Mouse (Mus musculus) midbrain, embryonic 16.5 days (tissue): Measurements from ENCODE around the gene Gm47959. TPM values are rescaled to one million over a fixed set of nuclear protein-coding genes. Genes with fewer than 3 reads are reported as not detected.

Experiments used
- ATAC-seq: fragments of 200-750 bp; cut with Nextera tagmentation; 2 replicates; pipeline ENCODE4 v1.8.0; 2017; ENCODE audit warnings: moderate TSS enrichment
- H3K27ac ChIP-seq: fragments of 300-500 bp; sonication (generic); 2 replicates; pipeline ENCODE4 v1.5.1; 2014; ENCODE audit warnings: mild to moderate bottlenecking, low read length, mixed read lengths
- H3K27me3 ChIP-seq: fragments of 300-500 bp; sonication (generic); 2 replicates; pipeline ENCODE4 v1.6.1; 2014; ENCODE audit warnings: low read depth, low read length, mixed read lengths; ENCODE audit not compliant: control insufficient read depth, insufficient read depth
- H3K36me3 ChIP-seq: fragments of 300-500 bp; sonication (generic); 2 replicates; pipeline ENCODE4 v1.6.1; 2014; ENCODE audit warnings: mild to moderate bottlenecking, low read length, moderate library complexity, mixed read lengths; ENCODE audit not compliant: control insufficient read depth, insufficient read depth
- H3K4me1 ChIP-seq: fragments of 300-500 bp; sonication (generic); 2 replicates; pipeline ENCODE4 v1.6.1; 2014; ENCODE audit warnings: mild to moderate bottlenecking, low read length, mixed read lengths; ENCODE audit not compliant: control insufficient read depth, insufficient read depth
- H3K4me2 ChIP-seq: fragments of 300-500 bp; sonication (generic); 2 replicates; pipeline ENCODE4 v1.6.1; 2014; ENCODE audit warnings: mild to moderate bottlenecking, low read length, mixed read lengths
- H3K4me3 ChIP-seq: fragments of 300-500 bp; sonication (generic); 2 replicates; pipeline ENCODE4 v1.5.1; 2014; ENCODE audit warnings: low read depth, mild to moderate bottlenecking, low read length, moderate library complexity, mixed read lengths
- H3K9ac ChIP-seq: fragments of 300-500 bp; sonication (generic); 2 replicates; pipeline ENCODE4 v1.6.1; 2014; ENCODE audit warnings: low read depth, low read length, mixed read lengths
- H3K9me3 ChIP-seq: fragments of 300-500 bp; sonication (generic); replicated peaks from 2 replicates; pipeline ENCODE4 v1.6.1; 2014; ENCODE audit warnings: mild to moderate bottlenecking, low read length, mixed read lengths; ENCODE audit not compliant: control insufficient read depth, poor library complexity, severe bottlenecking
- WGBS: fragments of 180-500 bp; shearing (Covaris S2); extraction: QIAGEN DNeasy Blood & Tissue Kit; methylation state at CpG from one replicate; pipeline ENCODE4 v1.1.7; 2014; 5-methylcytosine and 5-hydroxymethylcytosine counted together
- polyA plus RNA-seq: library from polyadenylated mRNA; unstranded; fragments of >200 nt; fragmentation: Nextera tagmentation; extraction: Ambion mirVana; gene quantifications from 2 replicates; pipeline ENCODE4 v1.2.1, GENCODE M21; 2015

The Gm47959 gene
- polyA plus RNA-seq, 1 experiment from 2014 or later: not detected

DNA sequence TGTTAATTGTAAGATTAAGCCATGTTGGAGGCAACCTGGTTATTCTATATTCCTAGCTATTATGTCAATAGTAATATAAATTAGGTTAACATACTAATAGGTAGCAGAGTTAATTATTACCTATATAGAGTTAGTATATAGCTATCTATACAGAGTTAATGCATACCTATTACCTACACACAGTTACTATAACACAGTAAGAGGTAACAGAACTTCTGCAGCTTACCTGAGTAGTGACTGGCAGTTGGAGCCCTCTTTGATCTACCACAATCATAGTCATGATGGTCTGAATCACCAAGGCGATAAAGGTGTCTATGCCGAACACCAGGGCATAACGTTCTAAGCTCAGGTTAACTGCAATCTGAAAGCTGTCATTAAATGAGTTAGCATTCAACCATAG is 14.1 kb downstream of the Gm47959 start:
- Histone ChIP-seq H3K9ac (no peak overlapping the region), H3K36me3 (no peaks in the 10 kb centered on the region), H3K27me3 (no peaks in the 10 kb centered on the region), H3K4me2 (no peak overlapping the region), H3K4me1 (no peaks in the 10 kb centered on the region), H3K27ac (no peak overlapping the region), H3K4me3 (no peak overlapping the region), H3K9me3 (no peaks in the 10 kb centered on the region)
- ATAC-seq: no peak
- WGBS: 91% methylated on average over 3 of the region's 3 CpGs

DNA sequence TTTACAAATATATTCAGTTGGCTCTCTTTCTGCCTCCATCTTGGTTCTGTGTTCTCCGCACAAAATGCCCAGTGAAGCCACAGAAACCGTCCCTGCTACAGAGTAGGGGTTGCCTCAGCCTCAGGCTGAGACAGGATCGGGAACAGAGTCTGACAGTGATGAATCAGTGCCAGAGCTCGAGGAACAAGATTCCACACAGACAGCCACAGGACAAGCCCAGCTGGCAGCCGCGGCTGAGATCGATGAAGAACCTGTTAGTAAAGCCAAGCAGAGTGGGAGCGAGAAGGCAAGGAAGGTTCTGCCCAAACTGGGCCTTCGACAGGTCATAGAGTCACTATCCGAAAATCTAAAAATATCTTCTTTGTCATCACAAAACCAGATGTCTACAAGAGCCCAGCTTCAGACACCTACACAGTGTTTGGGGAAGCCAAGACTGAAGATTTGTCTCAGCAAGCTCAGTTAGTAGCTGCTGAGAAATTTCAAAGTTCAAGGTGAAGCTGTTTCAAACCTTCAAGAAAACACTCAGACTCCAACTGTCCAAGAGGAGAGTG is 15.1 kb downstream of the Gm47959 start:
- Histone ChIP-seq H3K9ac (no peak overlapping the region), H3K4me2 (no peak overlapping the region), H3K9me3 (no peaks in the 10 kb centered on the region), H3K27me3 (no peaks in the 10 kb centered on the region), H3K27ac (no peak overlapping the region), H3K4me3 (no peak overlapping the region), H3K4me1 (no peaks in the 10 kb centered on the region), H3K36me3 (no peaks in the 10 kb centered on the region)
- no peak for ATAC-seq
- WGBS: 89% methylated on average over 10 of the region's 10 CpGs

DNA sequence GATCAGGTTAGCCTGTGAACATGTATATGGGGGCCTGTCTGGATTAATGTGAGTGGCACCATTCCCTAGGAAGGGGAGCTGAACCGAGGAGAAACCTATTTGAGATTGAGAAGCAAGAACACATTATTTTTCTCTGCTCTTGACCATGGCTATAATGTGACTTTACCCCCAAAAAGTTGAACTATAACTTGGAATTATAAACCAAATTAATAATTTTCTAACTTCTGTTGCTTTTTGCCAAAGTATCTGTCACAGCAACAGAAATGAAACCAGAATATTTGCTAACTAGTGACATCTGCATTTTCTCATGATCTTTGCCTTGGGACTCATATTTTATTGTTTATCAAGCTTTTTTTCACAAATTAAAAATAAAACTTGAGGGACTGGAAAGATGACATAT is 16.2 kb downstream of the Gm47959 start:
- WGBS: 84% methylated on average over 1 of the region's 1 CpGs
- H3K27me3 ChIP-seq: no peaks in the 10 kb centered on the region
- no peaks in the 10 kb centered on the region for H3K9me3 ChIP-seq
- H3K4me1 ChIP-seq: no peaks in the 10 kb centered on the region
- no peak overlapping the region for H3K27ac ChIP-seq
- no peak for ATAC-seq
- H3K9ac ChIP-seq: no peak overlapping the region
- H3K4me2 ChIP-seq: no peak overlapping the region
- H3K36me3 ChIP-seq: no peaks in the 10 kb centered on the region
- no peak overlapping the region for H3K4me3 ChIP-seq

DNA sequence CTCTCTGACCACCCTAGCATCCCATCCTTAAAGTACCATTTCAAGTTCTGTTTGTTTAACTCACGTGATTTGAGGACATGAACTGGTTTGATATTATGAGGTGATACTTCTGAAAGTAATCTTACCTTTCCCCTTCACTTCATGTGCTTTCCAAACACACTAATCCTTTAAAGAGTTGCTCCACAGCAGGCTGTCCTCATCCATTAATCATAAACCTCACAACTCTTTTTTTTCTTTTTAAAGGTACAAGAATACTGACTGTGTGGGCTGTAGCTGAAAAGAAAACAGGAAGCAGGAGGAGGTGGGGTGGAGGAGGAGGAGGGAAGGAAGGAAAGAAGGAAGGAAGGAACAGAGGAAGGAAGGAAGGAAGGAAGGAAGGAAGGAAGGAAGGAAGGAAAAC is 31.6 kb downstream of the Gm47959 start:
- H3K27ac ChIP-seq: no peak overlapping the region

DNA sequence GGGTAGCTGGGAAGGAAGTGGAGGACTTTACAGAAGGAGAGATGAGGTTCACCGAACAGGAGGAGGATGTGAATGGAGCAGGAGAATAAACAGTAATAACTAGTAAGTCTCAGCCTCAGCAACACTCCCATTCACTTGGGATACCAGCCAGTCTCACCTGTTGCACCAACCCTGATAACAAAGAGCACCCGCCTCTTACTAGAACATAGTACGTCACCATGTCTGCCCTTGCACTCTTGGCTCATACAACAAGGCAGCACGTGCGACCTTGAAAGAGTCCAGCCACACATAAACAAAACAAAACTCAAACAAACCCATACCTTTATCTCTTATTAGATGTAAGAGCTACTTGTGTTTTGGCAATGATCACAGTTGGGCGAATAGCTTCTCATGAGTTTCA is 32.2 kb downstream of the Gm47959 start:
- H3K9ac ChIP-seq: no peak overlapping the region
- peaks cover under 1% of the 10 kb centered on the region for H3K4me1 ChIP-seq
- H3K27me3 ChIP-seq: no peaks in the 10 kb centered on the region
- H3K4me3 ChIP-seq: no peak overlapping the region
- no peaks in the 10 kb centered on the region for H3K36me3 ChIP-seq
- H3K27ac ChIP-seq: no peak overlapping the region
- 95% methylated on average over 6 of the region's 6 CpGs for WGBS
- H3K4me2 ChIP-seq: no peak overlapping the region
- no peak for ATAC-seq
- no peaks in the 10 kb centered on the region for H3K9me3 ChIP-seq

More for the DNA sequence above, 31.6 kb downstream of the Gm47959 start:
- ATAC-seq: no peak
- WGBS: 39% methylated on average over 1 of the region's 1 CpGs
- H3K36me3 ChIP-seq: no peaks in the 10 kb centered on the region
- no peak overlapping the region for H3K9ac ChIP-seq
- no peaks in the 10 kb centered on the region for H3K9me3 ChIP-seq
- no peak overlapping the region for H3K4me2 ChIP-seq
- no peaks in the 10 kb centered on the region for H3K4me1 ChIP-seq
- no peak overlapping the region for H3K4me3 ChIP-seq
- no peaks in the 10 kb centered on the region for H3K27me3 ChIP-seq

DNA sequence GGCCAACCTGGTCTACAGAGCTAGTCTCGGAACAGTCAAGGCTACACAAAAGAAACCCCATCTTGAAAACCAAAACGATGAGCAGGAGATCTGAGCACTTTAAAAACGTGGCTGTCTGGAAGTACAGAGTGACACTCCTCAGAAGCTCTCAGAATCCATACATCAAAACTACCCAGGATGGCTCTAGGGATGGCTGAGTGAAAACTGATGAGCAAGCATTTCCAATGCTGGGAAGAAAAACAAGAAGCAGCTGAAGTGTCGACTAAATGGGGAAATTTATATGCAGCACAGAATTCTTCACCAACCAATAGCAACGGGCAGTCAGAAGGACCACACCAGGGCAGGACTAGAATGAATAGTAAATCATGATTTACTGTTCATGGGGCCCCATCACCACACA is 34.2 kb downstream of the Gm47959 start:
- H3K4me2 ChIP-seq: no peak overlapping the region
- no peak overlapping the region for H3K9ac ChIP-seq
- no peak for ATAC-seq
- H3K27me3 ChIP-seq: no peaks in the 10 kb centered on the region
- H3K4me3 ChIP-seq: no peak overlapping the region
- H3K27ac ChIP-seq: no peak overlapping the region
- WGBS: 58% methylated on average over 5 of the region's 5 CpGs
- no peaks in the 10 kb centered on the region for H3K9me3 ChIP-seq
- no peaks in the 10 kb centered on the region for H3K36me3 ChIP-seq
- H3K4me1 ChIP-seq: peaks cover 5% of the 10 kb centered on the region

DNA sequence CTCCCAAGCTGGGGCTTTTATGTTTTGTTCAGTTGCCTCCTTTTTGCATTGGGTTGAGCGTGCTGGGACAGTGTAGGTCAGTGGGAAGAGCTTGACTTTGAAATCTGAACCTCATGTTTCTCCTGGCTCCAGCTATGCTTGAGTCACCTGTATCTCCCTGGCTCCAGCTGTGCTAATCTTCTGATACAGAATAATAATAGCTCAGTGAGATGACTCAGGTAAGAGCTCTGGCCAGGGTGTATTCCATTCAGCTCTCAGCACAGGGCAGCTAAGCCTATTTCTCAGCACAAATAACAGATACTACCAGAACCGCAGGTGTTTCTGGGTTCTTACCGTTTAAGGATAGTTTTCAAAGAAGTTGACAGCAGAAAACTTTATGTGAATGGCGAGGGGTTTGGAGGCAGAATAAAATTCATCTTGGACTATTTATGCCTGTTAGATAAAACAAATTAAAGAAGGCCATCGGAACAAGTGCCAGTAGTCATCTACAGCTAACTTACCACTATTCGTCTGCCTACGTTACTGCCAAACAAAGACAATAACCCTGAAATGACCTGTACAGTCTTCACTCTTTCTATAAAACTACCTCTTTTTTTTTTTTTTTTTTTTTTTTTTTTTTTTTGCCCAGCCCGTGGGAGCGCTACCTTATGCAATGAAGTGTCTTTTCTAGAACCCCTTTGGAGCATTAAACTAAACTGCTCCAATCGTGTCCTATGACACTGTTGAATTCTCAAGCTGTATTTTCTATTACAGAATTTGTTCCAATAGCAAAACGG is 36.7 kb downstream of the Gm47959 start:
- no peaks in the 10 kb centered on the region for H3K36me3 ChIP-seq
- ATAC-seq: no peak
- H3K4me1 ChIP-seq: peaks cover 5% of the 10 kb centered on the region
- H3K9ac ChIP-seq: no peak overlapping the region
- peak overlapping the region; percentile 66 for H3K4me2 ChIP-seq
- no peak overlapping the region for H3K4me3 ChIP-seq
- 68% methylated on average over 11 of the region's 11 CpGs for WGBS
- H3K9me3 ChIP-seq: no peaks in the 10 kb centered on the region
- H3K27me3 ChIP-seq: no peaks in the 10 kb centered on the region
- H3K27ac ChIP-seq: no peak overlapping the region

DNA sequence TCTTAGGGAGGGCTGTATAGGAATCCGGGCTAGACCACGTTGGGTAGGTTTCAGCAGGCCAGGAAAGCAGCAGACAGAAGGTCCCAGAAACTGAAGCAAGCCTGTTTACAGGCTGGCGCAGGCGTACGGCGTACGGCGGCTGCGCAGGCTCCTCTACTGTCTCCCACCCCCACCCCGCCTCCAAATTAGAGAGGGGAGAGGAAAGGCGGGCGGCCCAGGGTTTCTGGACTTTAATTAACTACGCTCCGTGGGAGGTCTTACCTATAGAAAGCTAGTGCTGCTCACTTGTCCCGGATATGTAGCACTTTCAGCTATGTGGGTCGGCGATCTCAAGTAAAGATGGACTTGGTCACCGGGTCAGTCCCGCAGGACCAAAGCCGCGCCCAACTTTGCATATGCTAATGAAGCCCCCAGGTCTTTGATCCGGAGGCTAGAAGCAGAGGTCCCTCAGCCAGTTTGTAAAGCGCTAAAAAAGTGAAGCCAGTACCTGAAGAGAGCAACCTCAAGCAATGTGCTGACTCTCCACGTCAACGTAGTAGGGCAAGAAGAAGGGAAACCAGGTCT is 37.8 kb downstream of the Gm47959 start, which contains the start of gene Slc19a3:
Gene Slc19a3 (minus strand): TSS at position 340 of the 564 bp plus-strand sequence.
- H3K9ac ChIP-seq: peak within 1 kb of the TSS; percentile 66
- peaks cover 5% of the 10 kb centered on the region for H3K4me1 ChIP-seq
- no peaks in the 10 kb centered on the region for H3K27me3 ChIP-seq
- H3K36me3 ChIP-seq: no peaks in the 10 kb centered on the region
- WGBS: 1% methylated on average over 25 of the region's 25 CpGs
- peak; percentile 96 for ATAC-seq
- H3K27ac ChIP-seq: peak within 1 kb of the TSS; percentile 35
- peak within 1 kb of the TSS; percentile 51 for H3K4me3 ChIP-seq
- H3K4me2 ChIP-seq: peak within 1 kb of the TSS; percentile 66
- no peaks in the 10 kb centered on the region for H3K9me3 ChIP-seq

DNA sequence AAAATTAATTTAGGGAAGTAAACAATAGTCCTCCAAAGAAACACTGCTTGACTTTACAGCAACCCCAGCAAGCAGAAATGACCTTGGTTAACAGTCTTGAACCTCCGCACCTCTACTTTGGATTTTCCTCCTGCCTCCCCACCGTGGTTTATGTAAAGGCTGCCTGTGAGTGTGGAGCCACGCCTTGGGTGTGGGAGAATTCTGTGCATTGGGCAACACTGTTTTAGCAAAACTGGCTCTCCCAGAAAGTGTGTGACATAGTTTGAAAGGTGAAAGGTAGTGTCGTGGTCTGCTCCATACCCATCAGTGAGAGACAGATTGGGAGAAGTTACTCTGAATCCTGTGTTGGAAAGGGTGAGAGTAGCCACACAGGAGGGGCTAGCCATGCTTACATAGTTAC is 38.7 kb downstream of the Gm47959 start:
- Histone ChIP-seq H3K4me3 (no peak overlapping the region), H3K9me3 (no peaks in the 10 kb centered on the region), H3K4me1 (peaks cover 5% of the 10 kb centered on the region), H3K27me3 (no peaks in the 10 kb centered on the region), H3K4me2 (no peak overlapping the region), H3K36me3 (no peaks in the 10 kb centered on the region), H3K9ac (no peak overlapping the region), H3K27ac (no peak overlapping the region)
- WGBS: 83% methylated on average over 4 of the region's 4 CpGs
- ATAC-seq: no peak
